Mouse (Mus musculus) liver, postnatal 0 days (tissue): ENCODE results near the gene Pik3cd. TPM values are rescaled to one million over a fixed set of nuclear protein-coding genes. Genes with fewer than 3 reads are reported as not detected.

Source experiments
- ATAC-seq: fragments of 200-750 bp; cut with Nextera tagmentation; 2 replicates; pipeline ENCODE4 v1.8.0; 2017; ENCODE audit warnings: mild to moderate bottlenecking, moderate library complexity
- DNase-seq: peaks from one replicate; pipeline ENCODE4 v3.0.0-alpha.2; 2016
- H3K27ac ChIP-seq: fragments of 300-500 bp; sonication (generic); 2 replicates; pipeline ENCODE4 v1.5.1; 2014; ENCODE audit warnings: antibody characterized with exemption, moderate library complexity, mild to moderate bottlenecking, low read depth
- H3K27me3 ChIP-seq: fragments of 300-500 bp; sonication (generic); 2 replicates; pipeline ENCODE4 v1.6.1; 2014; ENCODE audit warnings: low read length, control low read depth, mixed read lengths; ENCODE audit not compliant: insufficient read depth
- H3K36me3 ChIP-seq: fragments of 300-500 bp; sonication (generic); replicated peaks from 2 replicates; pipeline ENCODE4 v1.6.1; 2014; ENCODE audit warnings: mild to moderate bottlenecking, control low read depth, low read length, moderate library complexity, mixed read lengths; ENCODE audit not compliant: insufficient read depth
- H3K4me1 ChIP-seq: fragments of 300-500 bp; sonication (generic); 2 replicates; pipeline ENCODE4 v1.6.1; 2014; ENCODE audit warnings: antibody characterized with exemption, mild to moderate bottlenecking, control low read depth; ENCODE audit not compliant: insufficient read depth
- H3K4me2 ChIP-seq: fragments of 300-500 bp; sonication (generic); 2 replicates; pipeline ENCODE4 v1.6.1; 2014; ENCODE audit warnings: low read depth, mild to moderate bottlenecking, low read length, moderate library complexity, mixed read lengths
- H3K4me3 ChIP-seq: fragments of 300-500 bp; sonication (generic); 2 replicates; pipeline ENCODE4 v1.5.1; 2014; ENCODE audit warnings: low read depth, low read length
- H3K9ac ChIP-seq: fragments of 300-500 bp; sonication (generic); replicated peaks from 2 replicates; pipeline ENCODE4 v1.6.1; 2014; ENCODE audit warnings: mild to moderate bottlenecking, moderate library complexity
- H3K9me3 ChIP-seq: fragments of 300-500 bp; sonication (generic); 2 replicates; pipeline ENCODE4 v1.6.1; 2016; ENCODE audit warnings: mild to moderate bottlenecking, control low read depth, low read length, mixed read lengths
- CTCF ChIP-seq: sonication (generic); IDR thresholded peaks from 2 replicates; pipeline ENCODE4 v1.5.1; 2016; ENCODE audit warnings: antibody characterized with exemption, low read depth
- EP300 ChIP-seq: IDR thresholded peaks from 2 replicates; pipeline ENCODE4 v1.6.1; 2016; ENCODE audit warnings: antibody characterized with exemption, low read depth, mild to moderate bottlenecking
- WGBS: fragments of 180-500 bp; shearing (Covaris S2); extraction: QIAGEN DNeasy Blood & Tissue Kit; methylation state at CpG from one replicate; pipeline ENCODE4 v1.1.7; 2014; ENCODE audit not compliant: insufficient replicate concordance; 5-methylcytosine and 5-hydroxymethylcytosine counted together
- polyA plus RNA-seq: library from polyadenylated mRNA; unstranded; fragments of >200 nt; fragmentation: Nextera tagmentation; extraction: Ambion mirVana; gene quantifications from 2 replicates; pipeline ENCODE4 v1.2.1, GENCODE M21; 2015

Gene Pik3cd
- polyA plus RNA-seq, 1 experiment from 2014 or later, result 7.8 TPM

GRCm38 (mm10) chr4:149734246-149734645 lies 31.9 kb upstream of the Pik3cd start:
- peaks cover 7% of the 10 kb centered on the region for H3K36me3 ChIP-seq
- H3K4me2 ChIP-seq, result no peak overlapping the region
- no peak for DNase-seq
- WGBS, result 79% methylated on average over 6 of the region's 6 CpGs
- H3K27ac ChIP-seq, result no peak overlapping the region
- H3K9me3 ChIP-seq, result no peaks in the 10 kb centered on the region
- TF ChIP-seq CTCF (no peak), EP300 (no peak)
- ATAC-seq, result no peak
- no peak overlapping the region for H3K4me3 ChIP-seq
- H3K4me1 ChIP-seq, result peaks cover 32% of the 10 kb centered on the region
- H3K27me3 ChIP-seq, result no peaks in the 10 kb centered on the region
- H3K9ac ChIP-seq, result no peak overlapping the region

- DNase-seq, result no peak
- H3K4me1 ChIP-seq, result peaks cover 32% of the 10 kb centered on the region
- WGBS, result 69% methylated on average over 6 of the region's 6 CpGs
- H3K27ac ChIP-seq, result no peak overlapping the region
- TF ChIP-seq EP300 (no peak), CTCF (no peak)
- H3K9me3 ChIP-seq, result no peaks in the 10 kb centered on the region
- no peak overlapping the region for H3K4me2 ChIP-seq
- peaks cover 10% of the 10 kb centered on the region for H3K36me3 ChIP-seq
- no peak overlapping the region for H3K9ac ChIP-seq
- no peaks in the 10 kb centered on the region for H3K27me3 ChIP-seq
- no peak for ATAC-seq
- H3K4me3 ChIP-seq, result no peak overlapping the region
These were observed 31.4 kb upstream of the Pik3cd start for GRCm38 (mm10) chr4:149733748-149734147.

GRCm38 (mm10) chr4:149732800-149733199 lies 30.4 kb upstream of the Pik3cd start:
- DNase-seq, result no peak
- peaks cover 32% of the 10 kb centered on the region for H3K4me1 ChIP-seq

GRCm38 (mm10) chr4:149732313-149732712 lies 29.9 kb upstream of the Pik3cd start:
- H3K36me3 ChIP-seq, result peaks cover 11% of the 10 kb centered on the region
- ATAC-seq (peak; percentile 26), DNase-seq (no peak)
- no peak overlapping the region; the same call in 1 of the 2 replicates for H3K9ac ChIP-seq
- H3K27me3 ChIP-seq, result no peaks in the 10 kb centered on the region
- no peak overlapping the region for H3K4me3 ChIP-seq
- no peak overlapping the region for H3K4me2 ChIP-seq
- TF ChIP-seq EP300 (no peak), CTCF (no peak)
- H3K4me1 ChIP-seq, result peaks cover 30% of the 10 kb centered on the region
- no peaks in the 10 kb centered on the region for H3K9me3 ChIP-seq
- H3K27ac ChIP-seq, result peak overlapping the region; percentile 34; the same call in 1 of the 2 replicates
- 85% methylated on average over 3 of the region's 3 CpGs for WGBS

More at GRCm38 (mm10) chr4:149732800-149733199, 30.4 kb upstream of the Pik3cd start:
- WGBS, result 37% methylated on average over 10 of the region's 10 CpGs
- Histone ChIP-seq H3K36me3 (peaks cover 11% of the 10 kb centered on the region), H3K9me3 (no peaks in the 10 kb centered on the region), H3K4me3 (no peak overlapping the region), H3K27me3 (no peaks in the 10 kb centered on the region), H3K4me2 (no peak overlapping the region), H3K27ac (no peak overlapping the region), H3K9ac (no peak overlapping the region)
- no peak for TF ChIP-seq CTCF
- no peak for TF ChIP-seq EP300
- peak; percentile 25 for ATAC-seq

GRCm38 (mm10) chr4:149730827-149731226 lies 28.5 kb upstream of the Pik3cd start:
- 0 out of 2 replicates have a peak overlapping the region, but pooled peaks have one; percentile 6 for H3K4me2 ChIP-seq
- no peak overlapping the region for H3K4me3 ChIP-seq
- no peak overlapping the region; the same call in 1 of the 2 replicates for H3K9ac ChIP-seq
- ATAC-seq (no peak), DNase-seq (no peak)
- peaks cover 14% of the 10 kb centered on the region for H3K36me3 ChIP-seq
- no peak overlapping the region for H3K27ac ChIP-seq
- no peaks in the 10 kb centered on the region for H3K27me3 ChIP-seq
- H3K9me3 ChIP-seq, result no peaks in the 10 kb centered on the region
- TF ChIP-seq EP300, result no peak
- TF ChIP-seq CTCF, result no peak
- 51% methylated on average over 7 of the region's 7 CpGs for WGBS
- peaks cover 19% of the 10 kb centered on the region for H3K4me1 ChIP-seq

- Histone ChIP-seq H3K4me3 (no peak overlapping the region), H3K36me3 (peaks cover 23% of the 10 kb centered on the region), H3K27me3 (no peaks in the 10 kb centered on the region), H3K4me1 (peaks cover 18% of the 10 kb centered on the region), H3K9me3 (no peaks in the 10 kb centered on the region), H3K4me2 (no peak overlapping the region), H3K27ac (no peak overlapping the region), H3K9ac (no peak overlapping the region)
- 71% methylated on average over 8 of the region's 8 CpGs for WGBS
- TF ChIP-seq EP300 (no peak), CTCF (no peak)
- no peak for DNase-seq
- no peak for ATAC-seq
These were observed 26.4 kb upstream of the Pik3cd start for GRCm38 (mm10) chr4:149728810-149729209.

- TF ChIP-seq EP300 (no peak), CTCF (no peak)
These were observed 25.3 kb upstream of the Pik3cd start for GRCm38 (mm10) chr4:149727636-149728035.

More at GRCm38 (mm10) chr4:149727636-149728035, 25.3 kb upstream of the Pik3cd start:
- H3K4me2 ChIP-seq, result no peak overlapping the region
- 92% methylated on average over 5 of the region's 5 CpGs for WGBS
- ATAC-seq, result no peak
- no peak overlapping the region for H3K9ac ChIP-seq
- no peak for DNase-seq
- H3K9me3 ChIP-seq, result no peaks in the 10 kb centered on the region
- H3K27me3 ChIP-seq, result no peaks in the 10 kb centered on the region
- H3K4me3 ChIP-seq, result no peak overlapping the region
- H3K27ac ChIP-seq, result no peak overlapping the region
- peaks cover 6% of the 10 kb centered on the region for H3K4me1 ChIP-seq
- peaks cover 23% of the 10 kb centered on the region for H3K36me3 ChIP-seq
